Mouse (Mus musculus): ENCODE results near the gene Dlk1. TPM values are rescaled to one million over a fixed set of nuclear protein-coding genes. Genes with fewer than 3 reads are reported as not detected.
"Not testable (repeated sequence)": the region's sequence is repeated elsewhere in the genome, so short reads cannot be mapped to it uniquely, and the experiment has no call there.

The Dlk1 gene
- polyA plus RNA-seq, 1 experiment from 2014 or later, result 559 TPM

DNA sequence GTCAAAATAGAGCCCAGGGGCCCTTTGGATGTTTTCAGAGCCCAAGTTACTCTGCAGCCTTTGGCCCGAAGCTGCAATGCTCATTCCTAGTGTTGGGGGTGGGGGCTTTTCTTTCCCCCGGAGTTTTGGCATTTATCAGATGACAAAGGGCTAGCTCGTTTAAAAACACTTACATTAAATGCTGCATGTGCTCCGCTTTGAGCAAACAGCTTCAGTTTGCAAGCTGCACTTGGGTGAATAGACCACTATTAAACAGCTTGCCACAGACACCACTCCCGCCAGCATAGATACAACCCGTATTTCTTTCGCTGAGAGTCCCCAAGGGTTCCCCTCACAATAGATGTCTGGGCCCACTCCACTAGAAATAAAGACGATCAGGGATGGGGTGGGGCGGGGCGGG is 6.3 kb downstream of the Dlk1 start:
- 0 out of 2 replicates have a peak, but pooled peaks cover 7% of the 10 kb centered on the region for H3K36me3 ChIP-seq
- peaks cover 64% of the 10 kb centered on the region for H3K4me1 ChIP-seq
- 23% methylated on average over 10 of the region's 10 CpGs for WGBS
- no peak overlapping the region for H3K4me3 ChIP-seq
- H3K27me3 ChIP-seq, result peaks cover 33% of the 10 kb centered on the region; the same call in 1 of the 2 replicates
- ATAC-seq (ENCODE audit: borderline replicate concordance, extremely low read depth, low FRiP score, low TSS enrichment), result peak; percentile 21; the same call in 1 of the 2 replicates
- H3K27ac ChIP-seq, result peak overlapping the region; percentile 41; the same call in 1 of the 2 replicates
- H3K9ac ChIP-seq, result no peak overlapping the region
- H3K9me3 ChIP-seq, result no peaks in the 10 kb centered on the region
- H3K4me2 ChIP-seq, result peak overlapping the region; percentile 19; the same call in 1 of the 2 replicates

DNA sequence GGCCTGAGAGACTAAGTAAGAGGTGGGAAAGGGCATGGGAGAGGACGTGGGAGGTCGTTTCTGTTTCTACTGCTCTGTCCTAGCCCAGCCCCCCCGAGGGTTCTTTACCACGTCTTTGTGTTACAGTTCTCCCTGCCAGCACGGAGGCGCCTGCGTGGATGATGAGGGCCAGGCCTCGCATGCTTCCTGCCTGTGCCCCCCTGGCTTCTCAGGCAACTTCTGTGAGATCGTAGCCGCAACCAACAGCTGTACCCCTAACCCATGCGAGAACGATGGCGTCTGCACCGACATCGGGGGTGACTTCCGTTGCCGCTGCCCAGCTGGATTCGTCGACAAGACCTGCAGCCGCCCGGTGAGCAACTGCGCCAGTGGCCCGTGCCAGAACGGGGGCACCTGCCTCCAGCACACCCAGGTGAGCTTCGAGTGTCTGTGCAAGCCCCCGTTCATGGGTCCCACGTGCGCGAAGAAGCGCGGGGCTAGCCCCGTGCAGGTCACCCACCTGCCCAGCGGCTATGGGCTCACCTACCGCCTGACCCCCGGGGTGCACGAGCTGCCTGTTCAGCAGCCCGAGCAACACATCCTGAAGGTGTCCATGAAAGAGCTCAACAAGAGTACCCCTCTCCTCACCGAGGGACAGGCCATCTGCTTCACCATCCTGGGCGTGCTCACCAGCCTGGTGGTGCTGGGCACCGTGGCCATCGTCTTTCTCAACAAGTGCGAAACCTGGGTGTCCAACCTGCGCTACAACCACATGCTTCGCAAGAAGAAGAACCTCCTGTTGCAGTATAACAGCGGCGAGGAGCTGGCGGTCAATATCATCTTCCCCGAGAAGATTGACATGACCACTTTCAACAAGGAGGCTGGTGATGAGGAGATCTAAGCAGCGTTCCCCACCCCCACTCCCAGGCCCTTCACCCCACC is 7.1 kb downstream of the Dlk1 start:
- 49% methylated on average over 49 of the region's 49 CpGs for WGBS
- Histone ChIP-seq H3K9me3 (no peaks in the 10 kb centered on the region), H3K4me1 (peaks cover 56% of the 10 kb centered on the region), H3K36me3 (0 out of 2 replicates have a peak, but pooled peaks cover 7% of the 10 kb centered on the region), H3K4me2 (peak overlapping the region; percentile 19), H3K27me3 (peaks cover 25% of the 10 kb centered on the region; the same call in 1 of the 2 replicates), H3K4me3 (no peak overlapping the region), H3K9ac (no peak overlapping the region), H3K27ac (0 out of 2 replicates have a peak overlapping the region, but pooled peaks have one; percentile 41)
- ATAC-seq (ENCODE audit: borderline replicate concordance, extremely low read depth, low FRiP score, low TSS enrichment), result peak; percentile 29; the same call in 1 of the 2 replicates

DNA sequence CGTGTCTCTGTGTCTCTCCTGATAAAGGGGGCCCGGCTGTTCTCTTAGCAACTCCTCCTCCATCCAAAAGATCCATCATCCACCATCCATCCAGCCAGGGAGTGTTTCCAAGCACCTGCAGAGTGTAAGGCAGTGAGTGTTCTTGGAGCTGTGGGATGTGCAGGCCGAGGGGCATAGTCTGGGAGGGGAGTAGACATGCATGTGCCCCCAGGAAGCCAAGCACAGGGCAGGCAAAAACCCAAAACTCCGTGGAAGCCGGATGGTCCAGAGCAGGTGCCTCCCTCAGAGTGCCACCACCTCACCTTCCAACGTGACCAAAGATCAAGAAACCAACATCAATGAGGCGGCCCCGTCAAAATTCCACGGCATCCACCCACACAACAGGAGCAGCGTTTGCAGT is 10.0 kb downstream of the Dlk1 start:
- Histone ChIP-seq H3K36me3 (0 out of 2 replicates have a peak, but pooled peaks cover 7% of the 10 kb centered on the region), H3K4me3 (no peak overlapping the region), H3K9ac (no peak overlapping the region), H3K27me3 (peaks cover 19% of the 10 kb centered on the region; the same call in 1 of the 2 replicates), H3K27ac (no peak overlapping the region), H3K4me2 (no peak overlapping the region), H3K9me3 (no peaks in the 10 kb centered on the region), H3K4me1 (peaks cover 31% of the 10 kb centered on the region)
- no peak for ATAC-seq (ENCODE audit: borderline replicate concordance, extremely low read depth, low FRiP score, low TSS enrichment)
- 49% methylated on average over 10 of the region's 10 CpGs for WGBS

DNA sequence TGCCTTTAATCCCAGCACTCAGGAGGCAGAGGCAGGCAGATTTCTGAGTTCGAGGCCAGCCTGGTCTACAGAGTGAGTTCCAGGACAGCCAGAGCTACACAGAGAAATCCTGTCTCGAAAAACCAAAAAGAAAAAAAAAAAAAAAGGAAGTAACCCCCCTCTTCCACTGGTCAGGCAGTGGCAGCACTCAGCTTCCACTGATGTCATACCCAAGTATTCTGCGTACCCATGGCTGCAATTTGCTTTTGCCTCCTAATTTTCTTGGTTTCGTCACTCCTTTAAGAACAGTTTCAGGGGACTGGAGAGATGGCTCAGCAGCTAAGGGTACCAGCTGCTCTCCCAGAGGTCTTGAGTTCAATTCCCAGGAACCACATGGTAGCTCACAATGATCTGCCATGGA is 14.8 kb downstream of the Dlk1 start:
- H3K4me2 ChIP-seq; H3K9me3 ChIP-seq; H3K27ac ChIP-seq; H3K4me3 ChIP-seq; H3K4me1 ChIP-seq; ATAC-seq (ENCODE audit: borderline replicate concordance, extremely low read depth, low FRiP score, low TSS enrichment); H3K9ac ChIP-seq; H3K27me3 ChIP-seq; H3K36me3 ChIP-seq: not testable (repeated sequence)
- WGBS, result 78% methylated on average over 4 of the region's 4 CpGs

DNA sequence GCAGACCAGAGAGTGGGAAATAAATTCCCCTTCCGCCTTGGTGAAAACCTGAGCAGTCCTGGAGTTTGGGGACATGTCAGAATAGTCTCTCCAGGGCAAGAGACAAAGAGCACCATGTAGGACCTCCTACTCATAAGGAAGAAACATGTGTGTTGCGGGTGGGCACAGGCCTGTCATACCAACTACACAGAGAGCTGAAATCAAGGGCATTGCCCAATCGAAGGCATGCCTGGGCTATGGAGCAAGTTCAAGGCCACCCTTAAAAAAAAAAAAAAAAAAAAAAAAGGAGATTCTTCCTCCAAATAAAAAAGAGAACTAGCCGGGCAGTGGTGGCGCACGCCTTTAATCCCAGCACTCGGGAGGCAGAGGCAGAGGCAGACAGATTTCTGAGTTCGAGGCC is 17.2 kb downstream of the Dlk1 start:
- no peaks in the 10 kb centered on the region for H3K27me3 ChIP-seq
- no peak overlapping the region for H3K4me3 ChIP-seq
- H3K9me3 ChIP-seq, result no peaks in the 10 kb centered on the region
- H3K4me2 ChIP-seq, result no peak overlapping the region
- no peaks in the 10 kb centered on the region for H3K36me3 ChIP-seq
- H3K9ac ChIP-seq, result no peak overlapping the region
- no peak for ATAC-seq (ENCODE audit: borderline replicate concordance, extremely low read depth, low FRiP score, low TSS enrichment)
- WGBS, result 90% methylated on average over 8 of the region's 8 CpGs
- peaks cover 19% of the 10 kb centered on the region for H3K4me1 ChIP-seq
- no peak overlapping the region for H3K27ac ChIP-seq

DNA sequence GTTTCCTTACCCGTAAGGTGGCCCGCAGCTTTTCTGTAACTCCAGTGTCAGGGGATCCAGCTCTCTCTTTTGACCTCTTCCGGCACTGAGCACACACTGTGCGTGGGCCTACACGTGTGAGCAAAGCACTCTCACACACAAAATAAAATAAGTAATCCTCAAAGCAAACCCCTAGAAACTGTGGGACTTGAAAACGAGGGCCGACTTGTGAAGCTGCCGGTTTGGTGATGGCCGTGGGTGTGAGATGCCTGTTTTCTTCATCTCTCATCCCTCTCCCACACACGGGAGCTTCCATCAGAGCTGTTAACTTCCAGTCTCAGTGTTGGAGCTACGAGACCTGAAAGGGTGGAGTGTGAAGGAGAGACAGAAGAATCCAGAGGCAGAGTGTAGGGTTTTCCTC is 20.0 kb downstream of the Dlk1 start:
- H3K4me1 ChIP-seq, result peaks cover 32% of the 10 kb centered on the region
- H3K36me3 ChIP-seq, result no peaks in the 10 kb centered on the region
- no peaks in the 10 kb centered on the region for H3K27me3 ChIP-seq
- H3K27ac ChIP-seq, result no peak overlapping the region
- no peak overlapping the region for H3K4me2 ChIP-seq
- H3K9me3 ChIP-seq, result no peaks in the 10 kb centered on the region
- 80% methylated on average over 11 of the region's 11 CpGs for WGBS
- ATAC-seq (ENCODE audit: borderline replicate concordance, extremely low read depth, low FRiP score, low TSS enrichment), result no peak
- no peak overlapping the region for H3K9ac ChIP-seq
- no peak overlapping the region for H3K4me3 ChIP-seq

DNA sequence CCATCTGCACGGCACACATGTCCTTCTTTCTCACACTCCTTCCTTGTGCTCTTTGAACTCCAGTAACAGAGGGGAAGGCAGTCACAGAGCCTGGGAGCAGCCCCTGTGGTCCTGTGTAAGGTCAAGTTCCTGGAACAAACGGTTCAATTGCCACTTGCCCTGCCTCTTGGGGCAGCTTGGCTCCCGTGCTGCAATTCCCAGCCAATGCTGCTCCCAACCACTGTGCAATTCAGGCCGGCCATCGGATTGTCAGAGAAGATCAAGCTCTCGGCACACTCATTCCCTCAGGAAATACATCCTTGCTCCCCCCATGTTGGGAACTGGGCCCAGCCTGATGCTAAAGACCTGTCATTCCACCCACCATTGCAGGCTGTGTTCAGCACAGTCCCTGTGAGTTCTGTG is 21.0 kb downstream of the Dlk1 start:
- no peak overlapping the region for H3K4me3 ChIP-seq
- peak overlapping the region; percentile 74; the same call in 1 of the 2 replicates for H3K27ac ChIP-seq
- 7% methylated on average over 6 of the region's 6 CpGs for WGBS
- H3K4me2 ChIP-seq, result no peak overlapping the region
- H3K36me3 ChIP-seq, result no peaks in the 10 kb centered on the region
- no peaks in the 10 kb centered on the region for H3K27me3 ChIP-seq
- peaks cover 32% of the 10 kb centered on the region for H3K4me1 ChIP-seq
- H3K9ac ChIP-seq, result no peak overlapping the region
- H3K9me3 ChIP-seq, result no peaks in the 10 kb centered on the region
- ATAC-seq (ENCODE audit: borderline replicate concordance, extremely low read depth, low FRiP score, low TSS enrichment), result peak; percentile 92

DNA sequence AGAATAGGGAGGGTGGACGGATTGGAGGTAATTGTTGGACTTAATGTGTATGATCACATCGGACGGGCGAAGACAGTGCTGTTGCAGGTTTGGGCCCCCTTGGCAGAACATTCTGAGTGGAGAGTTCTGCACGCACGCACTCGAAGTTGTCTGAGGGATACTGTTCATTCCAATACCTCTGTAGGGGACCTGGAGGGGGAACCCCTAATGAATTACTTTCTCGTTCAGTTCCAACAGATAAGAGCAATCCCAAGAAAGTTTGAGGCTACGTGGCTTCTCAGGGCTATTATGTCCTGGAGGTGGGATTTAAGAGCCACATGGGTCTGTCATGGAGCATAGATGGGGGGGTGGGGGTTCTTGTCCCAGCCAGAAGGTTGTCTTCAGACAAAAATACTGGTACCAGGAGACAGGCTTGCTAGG is 21.6 kb downstream of the Dlk1 start:
- peak; percentile 71 for ATAC-seq (ENCODE audit: borderline replicate concordance, extremely low read depth, low FRiP score, low TSS enrichment)

DNA sequence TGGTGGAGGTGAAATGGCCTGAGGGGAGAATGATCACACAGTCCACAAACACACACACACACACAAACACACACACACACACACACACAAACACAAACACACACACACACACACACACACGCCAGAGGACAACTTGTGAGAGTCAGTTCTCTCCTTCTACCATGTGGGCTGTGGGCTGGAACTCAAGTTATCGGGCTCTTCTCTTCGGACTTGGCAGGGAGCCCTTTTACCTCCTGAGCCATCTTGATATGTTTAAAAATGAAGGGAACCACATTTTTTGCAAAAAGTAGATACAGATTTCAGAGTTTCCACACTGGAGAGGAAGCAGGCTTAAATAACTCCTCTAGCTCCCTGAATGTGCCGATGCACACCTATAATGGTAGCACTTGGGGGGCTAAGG is 22.9 kb downstream of the Dlk1 start:
- Histone ChIP-seq H3K4me2 (no peak overlapping the region), H3K36me3 (no peaks in the 10 kb centered on the region), H3K9me3 (no peaks in the 10 kb centered on the region), H3K4me3 (no peak overlapping the region), H3K4me1 (peaks cover 32% of the 10 kb centered on the region), H3K27me3 (no peaks in the 10 kb centered on the region), H3K9ac (no peak overlapping the region), H3K27ac (peak overlapping the region; percentile 74; the same call in 1 of the 2 replicates)
- 51% methylated on average over 4 of the region's 4 CpGs for whole genome bisulfite sequencing
- ATAC-seq (ENCODE audit: borderline replicate concordance, extremely low read depth, low FRiP score, low TSS enrichment), result no peak

More for the DNA sequence above, 21.6 kb downstream of the Dlk1 start:
- WGBS, result 41% methylated on average over 9 of the region's 9 CpGs
- peaks cover 32% of the 10 kb centered on the region for H3K4me1 ChIP-seq
- no peak overlapping the region for H3K9ac ChIP-seq
- no peak overlapping the region for H3K4me2 ChIP-seq
- H3K4me3 ChIP-seq, result no peak overlapping the region
- H3K9me3 ChIP-seq, result no peaks in the 10 kb centered on the region
- no peaks in the 10 kb centered on the region for H3K27me3 ChIP-seq
- peak overlapping the region; percentile 74 for H3K27ac ChIP-seq
- no peaks in the 10 kb centered on the region for H3K36me3 ChIP-seq

DNA sequence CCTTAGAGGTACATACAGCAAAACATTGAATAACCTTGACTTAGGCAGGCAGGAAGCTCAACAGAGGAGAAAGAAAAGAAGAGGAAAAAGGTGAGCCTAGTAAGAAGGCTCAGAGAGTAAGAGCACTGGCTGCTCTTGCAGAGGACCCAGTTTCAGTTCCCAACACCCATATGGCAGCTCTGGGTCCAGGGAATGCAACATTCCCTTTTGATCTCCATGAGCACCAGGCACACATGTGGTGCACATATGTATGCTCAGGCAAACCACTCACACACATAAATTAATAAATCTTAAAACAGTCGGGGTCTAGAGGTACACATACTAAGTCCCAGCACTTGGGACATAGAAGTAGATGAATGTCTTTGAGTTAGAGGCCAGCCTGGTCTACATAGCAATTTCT is 33.9 kb downstream of the Dlk1 start:
- not testable (repeated sequence) for H3K4me3 ChIP-seq; H3K36me3 ChIP-seq; H3K9ac ChIP-seq; H3K27me3 ChIP-seq; H3K4me2 ChIP-seq; H3K9me3 ChIP-seq; ATAC-seq (ENCODE audit: borderline replicate concordance, extremely low read depth, low FRiP score, low TSS enrichment); H3K4me1 ChIP-seq; H3K27ac ChIP-seq
- 57% methylated on average over 1 of the region's 1 CpGs for WGBS

DNA sequence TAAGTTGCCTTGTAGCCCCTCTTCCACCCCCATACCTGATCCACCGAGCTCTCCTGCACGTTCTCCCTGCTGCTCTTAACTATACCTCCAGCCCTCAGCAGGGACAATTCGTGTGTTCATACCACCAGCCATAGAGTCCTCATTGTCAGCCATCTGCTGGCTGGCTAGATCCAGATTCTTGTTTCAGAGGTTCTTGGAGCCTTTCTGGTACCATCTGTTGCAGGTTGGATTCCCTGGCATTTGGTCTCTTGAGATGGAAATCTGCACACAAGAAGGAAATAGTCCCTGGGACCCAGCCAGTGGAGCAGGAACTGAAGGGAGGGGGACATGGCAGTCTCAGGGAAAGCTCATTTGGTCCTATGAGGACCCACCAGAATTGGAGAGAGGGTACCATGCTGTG is 39.1 kb downstream of the Dlk1 start:
- H3K9ac ChIP-seq, result no peak overlapping the region
- 81% methylated on average over 3 of the region's 3 CpGs for WGBS
- H3K9me3 ChIP-seq, result no peaks in the 10 kb centered on the region
- no peak for ATAC-seq (ENCODE audit: borderline replicate concordance, extremely low read depth, low FRiP score, low TSS enrichment)
- peaks cover 17% of the 10 kb centered on the region for H3K4me1 ChIP-seq
- H3K27me3 ChIP-seq, result no peaks in the 10 kb centered on the region
- no peak overlapping the region for H3K4me2 ChIP-seq
- no peak overlapping the region for H3K4me3 ChIP-seq
- no peaks in the 10 kb centered on the region for H3K36me3 ChIP-seq
- H3K27ac ChIP-seq, result no peak overlapping the region

DNA sequence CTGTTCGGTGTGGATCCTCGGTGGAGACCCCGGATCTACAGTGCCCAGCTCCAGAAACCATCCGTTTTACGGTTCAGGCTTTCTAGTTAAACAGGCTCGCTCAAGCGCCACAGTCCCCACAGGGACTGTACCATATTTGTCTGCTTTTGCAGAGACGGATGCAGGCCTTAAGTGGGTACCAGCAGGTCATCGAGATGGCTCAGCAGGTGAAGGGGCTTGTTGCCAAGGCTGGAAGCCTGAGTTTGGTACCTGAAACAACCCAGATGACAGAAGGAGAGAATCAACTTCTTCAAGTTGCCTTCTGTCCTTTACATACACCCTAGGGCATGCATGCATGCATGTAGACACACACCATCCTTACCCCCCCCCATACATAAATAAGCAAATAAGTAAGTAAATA is 40.8 kb downstream of the Dlk1 start:
- H3K4me2 ChIP-seq, result no peak overlapping the region
- H3K27me3 ChIP-seq, result no peaks in the 10 kb centered on the region
- no peaks in the 10 kb centered on the region for H3K36me3 ChIP-seq
- no peak overlapping the region for H3K27ac ChIP-seq
- no peak overlapping the region for H3K9ac ChIP-seq
- 88% methylated on average over 9 of the region's 9 CpGs for WGBS
- peaks cover 17% of the 10 kb centered on the region for H3K4me1 ChIP-seq
- H3K9me3 ChIP-seq, result no peaks in the 10 kb centered on the region
- no peak for ATAC-seq (ENCODE audit: borderline replicate concordance, extremely low read depth, low FRiP score, low TSS enrichment)
- no peak overlapping the region for H3K4me3 ChIP-seq
